Mouse (Mus musculus) liver, adult (tissue): ENCODE measurements at regions not wholly inside any gene's neighbourhood (a gene's known extent, or its start where the extent isn't known, plus 50 kb on each side); places are given as distances from the start of the nearest gene placed in this dataset.

ENCODE experiments used
- GATA4 ChIP-seq: IDR thresholded peaks from 2 replicates; pipeline ENCODE4 v1.6.1; 2014; ENCODE audit warnings: mild to moderate bottlenecking, low read length; ENCODE audit not compliant: insufficient replicate concordance

DNA sequence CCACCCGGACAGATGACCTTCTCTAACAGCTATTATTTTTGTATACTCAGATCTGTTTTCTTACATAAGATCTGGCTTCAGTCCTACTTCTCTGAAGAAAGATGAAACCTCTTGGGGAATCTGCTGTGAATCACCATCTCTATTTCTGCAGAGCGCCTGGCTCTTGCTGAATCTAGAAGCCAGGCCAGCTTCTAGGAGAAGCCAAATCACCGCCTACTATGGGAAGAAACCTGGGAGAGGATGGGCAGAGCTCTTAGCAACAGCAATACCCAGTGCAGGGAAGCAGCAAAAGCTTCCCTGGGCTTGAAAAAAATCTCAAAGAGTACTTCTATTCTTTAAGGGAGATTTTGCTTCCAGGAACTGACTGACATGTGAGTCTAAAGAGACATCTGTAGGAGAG, 77.5 kb upstream of the Ldb2 start:
- TF ChIP-seq GATA4 = no peak

DNA sequence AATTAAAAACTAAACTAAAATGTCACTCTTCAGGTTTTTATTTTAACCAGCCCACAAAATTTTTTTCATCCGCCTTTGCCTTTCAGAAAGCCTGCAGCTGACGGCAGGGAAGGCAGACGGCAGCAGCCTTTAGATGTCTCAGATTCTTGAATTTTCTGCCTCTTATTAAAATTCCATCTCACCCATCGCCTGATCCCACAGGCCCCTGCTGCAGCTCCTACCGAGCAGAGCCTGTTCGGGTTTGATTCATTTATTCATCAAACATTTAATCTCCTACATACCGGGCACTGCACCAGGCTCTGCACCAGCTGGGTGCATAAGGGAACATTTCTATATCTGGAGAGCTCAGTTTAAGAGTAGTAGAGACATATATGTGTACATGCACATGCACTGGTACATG, 72.8 kb upstream of the Ldb2 start:
- no peak for TF ChIP-seq GATA4

DNA sequence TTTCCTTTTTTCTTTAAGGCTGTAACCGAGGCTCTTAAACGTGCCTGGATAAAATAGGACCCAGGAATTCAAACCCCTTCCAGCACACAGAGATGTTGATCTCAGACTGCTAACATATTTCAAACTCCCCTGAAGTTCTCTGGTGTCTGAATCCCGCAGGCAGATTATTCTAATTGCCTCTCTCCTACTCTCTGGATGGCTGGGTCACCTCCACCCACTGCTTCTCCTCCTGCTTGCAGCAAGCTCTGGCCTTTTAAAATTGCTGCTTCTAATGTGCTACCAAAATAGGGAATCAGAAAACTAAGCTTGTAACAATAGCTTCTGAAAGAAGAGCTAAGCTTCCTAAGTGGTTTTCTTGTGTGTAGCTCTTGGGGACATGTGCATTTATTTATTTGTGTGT, 64.4 kb upstream of the Ldb2 start:
- TF ChIP-seq GATA4 = no peak

DNA sequence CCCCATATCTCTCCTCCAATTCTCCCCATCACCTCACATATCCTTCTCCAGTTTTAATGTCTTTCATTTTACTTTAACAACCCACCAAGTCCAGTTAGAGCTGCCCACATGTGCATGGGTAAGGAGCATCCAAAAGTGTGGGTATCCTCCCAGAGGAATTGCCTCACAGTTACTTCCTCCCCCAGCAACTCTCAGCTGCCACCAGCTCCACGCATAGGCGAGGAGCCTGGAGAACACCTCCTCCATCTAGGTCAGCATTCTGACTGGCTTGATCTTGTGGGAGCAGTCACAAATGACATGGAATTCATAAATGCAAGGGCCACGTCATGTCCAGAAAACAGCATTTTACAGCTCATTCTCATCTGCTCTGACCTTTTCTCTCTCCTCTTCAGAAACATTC, 63.9 kb upstream of the Ldb2 start:
- no peak for TF ChIP-seq GATA4

DNA sequence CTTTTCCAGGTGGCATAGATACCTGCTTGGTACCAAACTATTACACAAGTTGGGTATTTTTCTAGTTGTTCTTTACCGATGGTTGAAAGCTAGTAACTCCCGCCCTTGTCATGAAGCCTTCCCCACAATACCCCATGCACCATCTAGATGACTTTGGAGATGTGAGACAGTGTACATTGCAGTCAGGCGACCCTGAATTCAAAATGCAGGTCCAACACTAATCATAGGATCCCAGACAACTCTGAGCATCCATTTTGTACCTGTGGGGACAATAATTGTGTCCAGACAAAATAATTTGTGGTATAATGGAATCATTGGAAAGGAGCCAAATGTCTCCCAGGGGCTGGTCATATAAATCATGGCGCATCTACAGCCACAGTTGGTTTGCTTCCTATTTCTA, 54.7 kb upstream of the Ldb2 start:
- TF ChIP-seq GATA4 = no peak
